Mouse (Mus musculus): ENCODE measurements around the gene Frrs1. TPM values are rescaled to one million over a fixed set of nuclear protein-coding genes. Genes with fewer than 3 reads are reported as not detected.
A peak's percentile ranks its signal among the peaks of the same experiment; 100 is the strongest.

Frrs1 gene
- total and polyA plus RNA-seq, 3 experiments, result 2.4 to 3.6 (median 3.2) TPM

GRCm38 (mm10) chr3:116833491-116833890, 25.8 kb upstream of the Frrs1 start:
- no peak overlapping the region for H3K9ac ChIP-seq (ENCODE audit: low read depth, low read length)
- no peaks in the 10 kb centered on the region for H3K27me3 ChIP-seq (ENCODE audit: control insufficient read depth, insufficient read depth, low read length)
- no peaks in the 10 kb centered on the region; the same call in 1 of the 2 replicates for H3K36me3 ChIP-seq (ENCODE audit: control insufficient read depth, insufficient read depth, low read length)
- TF ChIP-seq EP300 (IDR thresholded peaks at IDR 0.05; ENCODE audit: insufficient read depth, low read depth, low read length) (no peak), POLR2A (IDR thresholded peaks at IDR 0.05; ENCODE audit: insufficient read depth, low read depth, low read length) (no peak), CTCF (IDR thresholded peaks at IDR 0.05) (no peak)
- intact Hi-C loops (cut with DNase I), result loop anchor here (10.0 kb wide), 1 partner anchor 239 kb away; the partner anchor contains the start of gene Sass6
- WGBS, result 76% methylated on average over 4 of the region's 4 CpGs
- H3K79me2 ChIP-seq (replicated peaks; ENCODE audit: control insufficient read depth, insufficient read depth, low read length), result no peaks in the 10 kb centered on the region
- H3K4me1 ChIP-seq (ENCODE audit: control insufficient read depth, insufficient read depth, low read length), result peaks cover 1% of the 10 kb centered on the region; the same call in 1 of the 2 replicates
- DNase-seq, result no peak
- H3K27ac ChIP-seq, result no peak overlapping the region
- no peak overlapping the region for H3K4me3 ChIP-seq

GRCm38 (mm10) chr3:116834241-116834640, 25.0 kb upstream of the Frrs1 start:
- no peak overlapping the region for H3K27ac ChIP-seq
- intact Hi-C loops (cut with DNase I), result loop anchor here (10.0 kb wide), 1 partner anchor 239 kb away; the partner anchor contains the start of gene Sass6

GRCm38 (mm10) chr3:116835350-116835749, 23.9 kb upstream of the Frrs1 start:
- DNase-seq, result no peak
- Histone ChIP-seq H3K27me3 (ENCODE audit: control insufficient read depth, insufficient read depth, low read length) (no peaks in the 10 kb centered on the region), H3K9ac (ENCODE audit: low read depth, low read length) (no peak overlapping the region), H3K79me2 (replicated peaks; ENCODE audit: control insufficient read depth, insufficient read depth, low read length) (no peaks in the 10 kb centered on the region), H3K27ac (peak overlapping the region; percentile 71), H3K4me1 (ENCODE audit: control insufficient read depth, insufficient read depth, low read length) (peaks cover 1% of the 10 kb centered on the region; the same call in 1 of the 2 replicates), H3K36me3 (ENCODE audit: control insufficient read depth, insufficient read depth, low read length) (no peaks in the 10 kb centered on the region; the same call in 1 of the 2 replicates), H3K4me3 (peak overlapping the region; percentile 40; the same call in 1 of the 2 replicates)
- no peak for TF ChIP-seq EP300 (IDR thresholded peaks at IDR 0.05; ENCODE audit: insufficient read depth, low read depth, low read length)
- TF ChIP-seq CTCF (IDR thresholded peaks at IDR 0.05), result no peak
- no peak for TF ChIP-seq POLR2A (IDR thresholded peaks at IDR 0.05; ENCODE audit: insufficient read depth, low read depth, low read length)
- 56% methylated on average over 4 of the region's 4 CpGs for WGBS
- intact Hi-C loops (cut with DNase I), result loop anchor here (5.0 to 10.0 kb wide), 3 partner anchors 68 to 503 kb away; partner anchors contain the start of gene Sass6

More at GRCm38 (mm10) chr3:116834241-116834640, 25.0 kb upstream of the Frrs1 start:
- Histone ChIP-seq H3K4me3 (no peak overlapping the region), H3K79me2 (replicated peaks; ENCODE audit: control insufficient read depth, insufficient read depth, low read length) (no peaks in the 10 kb centered on the region), H3K36me3 (ENCODE audit: control insufficient read depth, insufficient read depth, low read length) (no peaks in the 10 kb centered on the region; the same call in 1 of the 2 replicates), H3K27me3 (ENCODE audit: control insufficient read depth, insufficient read depth, low read length) (no peaks in the 10 kb centered on the region), H3K4me1 (ENCODE audit: control insufficient read depth, insufficient read depth, low read length) (peaks cover 1% of the 10 kb centered on the region; the same call in 1 of the 2 replicates), H3K9ac (ENCODE audit: low read depth, low read length) (no peak overlapping the region)
- 95% methylated on average over 6 of the region's 6 CpGs for WGBS
- TF ChIP-seq POLR2A (IDR thresholded peaks at IDR 0.05; ENCODE audit: insufficient read depth, low read depth, low read length) (no peak), CTCF (IDR thresholded peaks at IDR 0.05) (no peak), EP300 (IDR thresholded peaks at IDR 0.05; ENCODE audit: insufficient read depth, low read depth, low read length) (no peak)
- DNase-seq, result no peak

- peak overlapping the region; percentile 40 for H3K4me3 ChIP-seq
- no peak overlapping the region for H3K9ac ChIP-seq (ENCODE audit: low read depth, low read length)
- 19% methylated on average over 21 of the region's 21 CpGs for WGBS
- TF ChIP-seq CTCF (IDR thresholded peaks at IDR 0.05) (peak; percentile 76), EP300 (IDR thresholded peaks at IDR 0.05; ENCODE audit: insufficient read depth, low read depth, low read length) (peak; percentile 96), POLR2A (IDR thresholded peaks at IDR 0.05; ENCODE audit: insufficient read depth, low read depth, low read length) (no peak)
- H3K79me2 ChIP-seq (replicated peaks; ENCODE audit: control insufficient read depth, insufficient read depth, low read length), result no peaks in the 10 kb centered on the region
- peaks cover 1% of the 10 kb centered on the region; the same call in 1 of the 2 replicates for H3K4me1 ChIP-seq (ENCODE audit: control insufficient read depth, insufficient read depth, low read length)
- DNase-seq, result peak; percentile 84 to 85
- intact Hi-C loops (cut with DNase I), result loop anchor here (2.0 to 10.0 kb wide), 5 partner anchors 29 to 504 kb away; partner anchors contain the start of genes Rtca and Sass6
- H3K36me3 ChIP-seq (ENCODE audit: control insufficient read depth, insufficient read depth, low read length), result no peaks in the 10 kb centered on the region; the same call in 1 of the 2 replicates
- peak overlapping the region; percentile 71 for H3K27ac ChIP-seq
- H3K27me3 ChIP-seq (ENCODE audit: control insufficient read depth, insufficient read depth, low read length), result no peaks in the 10 kb centered on the region
Observed at GRCm38 (mm10) chr3:116835770-116836680, 23.2 kb upstream of the Frrs1 start.

- Histone ChIP-seq H3K79me2 (replicated peaks; ENCODE audit: control insufficient read depth, insufficient read depth, low read length) (no peaks in the 10 kb centered on the region), H3K4me3 (no peak overlapping the region), H3K27me3 (ENCODE audit: control insufficient read depth, insufficient read depth, low read length) (no peaks in the 10 kb centered on the region), H3K9ac (ENCODE audit: low read depth, low read length) (no peak overlapping the region), H3K36me3 (ENCODE audit: control insufficient read depth, insufficient read depth, low read length) (no peaks in the 10 kb centered on the region; the same call in 1 of the 2 replicates), H3K4me1 (ENCODE audit: control insufficient read depth, insufficient read depth, low read length) (peaks cover 1% of the 10 kb centered on the region; the same call in 1 of the 2 replicates), H3K27ac (no peak overlapping the region)
- intact Hi-C loops (cut with DNase I), result loop anchor here (2.0 to 10.0 kb wide), 5 partner anchors 30 to 505 kb away; partner anchors contain the start of genes Rtca and Sass6
- DNase-seq, result no peak
- TF ChIP-seq CTCF (IDR thresholded peaks at IDR 0.05) (no peak), POLR2A (IDR thresholded peaks at IDR 0.05; ENCODE audit: insufficient read depth, low read depth, low read length) (no peak), EP300 (IDR thresholded peaks at IDR 0.05; ENCODE audit: insufficient read depth, low read depth, low read length) (no peak)
- 77% methylated on average over 23 of the region's 23 CpGs for WGBS
Observed at GRCm38 (mm10) chr3:116836681-116837475, 22.4 kb upstream of the Frrs1 start.
